Mouse (Mus musculus) testis, postnatal 10 days (tissue): ENCODE data around the gene Ak8.

Experiments used
- DNase-seq: peaks from one replicate; pipeline ENCODE4 v3.0.0; 2021; ENCODE audit warnings: low spot score

Ak8 gene

DNA sequence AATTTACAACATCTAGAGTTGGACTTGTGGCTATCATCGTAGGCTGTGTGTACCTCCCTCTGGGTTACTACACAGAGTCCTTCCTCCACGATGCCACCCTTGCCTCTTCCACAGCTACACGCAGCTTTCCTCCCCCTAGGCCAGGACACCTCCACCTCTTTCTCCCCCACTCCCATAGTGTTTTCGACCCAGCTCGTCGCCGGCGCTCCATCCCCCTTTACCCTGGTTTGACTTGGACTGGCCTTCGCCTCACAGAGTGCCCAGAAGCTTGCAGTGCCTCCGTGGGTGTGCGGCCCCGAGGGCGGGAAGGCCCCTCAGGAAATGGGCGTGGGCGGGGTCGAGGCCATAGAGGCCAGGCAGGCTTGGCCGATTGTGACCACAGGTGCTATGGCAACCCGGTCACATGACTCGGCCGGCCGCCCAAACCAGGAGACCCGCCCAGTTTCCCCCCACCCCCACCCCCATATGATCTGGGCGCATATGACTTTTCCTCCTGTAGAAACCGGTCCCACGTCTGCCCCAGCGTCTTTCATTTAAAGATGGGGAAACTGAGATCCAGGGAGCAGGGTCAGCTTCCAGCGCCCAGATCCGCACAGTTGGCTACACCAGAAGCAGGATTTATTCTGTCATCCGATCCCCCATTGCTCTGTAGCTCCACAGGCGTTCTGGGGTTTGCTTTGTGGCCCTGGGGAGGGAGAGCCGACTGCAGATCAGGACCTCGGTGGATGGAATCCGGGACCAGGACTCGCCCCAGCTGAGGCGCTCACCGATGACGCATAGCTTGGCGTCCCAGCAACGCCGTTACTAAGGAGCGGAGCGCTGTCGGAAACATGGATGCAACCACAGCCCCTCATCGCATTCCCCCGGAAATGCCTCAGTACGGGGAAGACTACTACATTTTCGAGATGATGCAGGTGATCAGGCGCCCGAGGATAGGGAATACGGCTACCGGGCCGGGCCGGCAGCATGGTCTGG lies at the start of gene Ak8, which contains the start of gene Spaca9:
Ak8 (plus strand) TSS at position 804 of the 975 bp plus-strand sequence.
Spaca9 (minus strand) TSS at position 367 of the 975 bp plus-strand sequence.
- DNase-seq, result peak; percentile 92

DNA sequence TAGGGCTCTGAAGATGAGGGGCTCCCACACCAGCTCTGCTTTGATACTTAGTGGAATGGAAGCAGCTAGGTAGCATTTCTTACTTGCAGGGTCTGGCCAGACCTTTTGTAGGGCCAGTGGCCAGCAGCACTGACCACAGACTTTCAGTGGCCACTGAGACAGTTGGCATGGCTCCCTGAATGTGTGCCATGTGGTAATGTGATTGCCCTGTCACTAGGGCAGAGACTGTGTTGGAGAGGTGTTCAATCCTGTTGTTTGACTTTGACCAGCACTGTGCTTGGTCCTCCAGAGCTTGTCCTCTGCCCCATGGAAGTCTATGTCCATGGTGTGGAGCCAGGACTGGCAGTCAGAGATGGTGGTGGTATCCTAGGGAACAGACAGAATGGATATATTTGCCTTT lies 49.4 kb upstream of the Ak8 start:
- DNase-seq, result no peak

DNA sequence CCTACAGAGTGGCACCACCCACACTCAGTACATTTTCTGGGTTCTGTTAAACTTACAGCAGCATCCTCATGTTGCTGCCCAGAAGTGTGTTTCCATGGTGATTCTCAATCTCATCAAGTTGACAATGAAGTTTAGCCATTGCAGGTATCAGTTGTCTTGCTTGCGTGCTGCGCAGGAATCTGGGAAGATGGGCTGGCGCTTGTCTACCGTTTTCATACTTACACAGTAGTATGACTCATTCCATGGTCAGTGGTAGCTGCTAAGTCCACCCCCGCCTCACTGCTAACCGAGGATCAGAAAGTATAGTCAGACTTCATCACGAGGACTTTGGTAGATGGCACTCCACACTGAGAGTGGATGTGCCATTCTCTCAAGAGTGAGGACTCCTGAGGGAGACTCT lies 46.6 kb upstream of the Ak8 start:
- no peak for DNase-seq

DNA sequence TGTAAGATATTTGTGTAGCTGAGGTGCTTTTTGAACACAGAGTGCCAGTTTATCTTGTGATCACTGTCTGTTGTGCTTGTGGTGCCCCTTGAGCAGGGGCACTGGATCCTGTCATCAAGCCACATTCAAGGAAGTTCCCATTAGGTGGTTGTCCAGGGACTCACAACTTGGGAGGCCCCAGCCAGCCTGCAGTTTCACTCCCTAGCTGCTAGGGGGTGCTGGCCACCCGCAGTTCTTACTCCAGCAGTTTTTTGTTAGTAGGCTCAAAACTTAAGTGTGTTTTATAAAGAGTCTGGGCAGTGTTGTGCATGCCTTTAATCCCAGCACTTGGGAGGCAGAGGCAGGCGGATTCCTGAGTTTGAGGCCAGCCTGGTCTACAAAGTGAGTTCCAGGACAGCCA lies 45.7 kb upstream of the Ak8 start:
- peak; percentile 54 for DNase-seq

GRCm38 (mm10) chr2:28656216-28656615 lies 43.7 kb upstream of the Ak8 start:
- DNase-seq, result no peak

DNA sequence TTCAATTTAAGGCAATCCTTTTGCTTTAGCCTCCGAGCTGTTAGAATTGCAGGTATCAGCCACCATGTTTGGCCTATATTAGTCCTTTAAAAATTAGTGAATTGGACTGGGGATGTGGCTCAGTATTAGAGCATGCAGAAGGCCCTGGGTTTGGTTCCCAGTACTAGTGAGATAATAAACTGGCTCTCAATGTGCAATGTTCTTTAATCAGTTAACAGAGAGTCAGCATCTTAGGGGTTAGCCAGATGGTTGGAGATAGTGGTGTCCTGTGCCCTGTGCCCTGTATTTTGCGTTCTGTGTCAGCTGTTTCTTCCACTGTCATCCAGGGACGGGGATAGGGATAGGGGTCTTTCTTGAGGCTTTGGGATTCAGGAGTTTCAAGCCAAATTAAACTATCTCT lies 37.1 kb upstream of the Ak8 start:
- DNase-seq, result no peak

- no peak for DNase-seq
These were observed 34.1 kb upstream of the Ak8 start for GRCm38 (mm10) chr2:28665818-28666217.

DNA sequence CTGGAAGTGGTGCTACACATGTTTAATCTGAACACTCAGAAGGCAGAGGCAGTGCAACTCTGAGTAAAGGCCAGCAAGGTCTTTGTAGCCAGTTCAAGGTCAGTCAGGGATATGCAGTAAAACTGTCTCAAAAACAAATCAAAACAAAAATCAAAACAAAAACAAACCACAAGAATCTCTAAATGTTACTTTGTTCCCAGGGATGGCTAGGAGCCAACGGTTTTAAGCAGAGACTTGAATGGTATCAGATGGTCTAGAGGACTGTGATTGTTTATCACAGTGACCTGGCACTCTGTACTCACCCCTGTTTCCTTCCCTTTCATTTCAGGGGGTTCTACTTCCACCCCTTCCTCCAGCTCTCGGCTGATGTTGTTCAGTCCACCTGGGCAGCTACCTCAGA lies 28.5 kb upstream of the Ak8 start:
- no peak for DNase-seq

DNA sequence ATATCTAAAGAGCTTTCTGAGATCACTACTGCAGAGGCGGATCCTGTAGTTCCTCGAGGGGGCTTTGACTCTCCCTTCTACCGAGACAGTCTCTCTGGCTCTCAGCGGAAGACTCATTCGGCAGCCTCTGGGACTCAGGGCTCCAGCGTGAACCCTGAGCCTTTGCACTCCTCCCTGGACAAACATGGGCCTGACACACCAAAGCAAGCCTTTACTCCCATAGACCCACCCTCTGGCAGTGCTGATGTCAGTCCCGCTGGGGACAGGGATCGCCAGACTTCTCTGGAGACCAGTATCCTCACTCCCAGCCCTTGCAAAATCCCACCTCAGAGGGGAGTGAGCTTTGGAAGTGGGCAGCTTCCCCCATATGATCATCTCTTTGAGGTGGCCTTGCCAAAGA lies 24.0 kb upstream of the Ak8 start:
- DNase-seq, result no peak

DNA sequence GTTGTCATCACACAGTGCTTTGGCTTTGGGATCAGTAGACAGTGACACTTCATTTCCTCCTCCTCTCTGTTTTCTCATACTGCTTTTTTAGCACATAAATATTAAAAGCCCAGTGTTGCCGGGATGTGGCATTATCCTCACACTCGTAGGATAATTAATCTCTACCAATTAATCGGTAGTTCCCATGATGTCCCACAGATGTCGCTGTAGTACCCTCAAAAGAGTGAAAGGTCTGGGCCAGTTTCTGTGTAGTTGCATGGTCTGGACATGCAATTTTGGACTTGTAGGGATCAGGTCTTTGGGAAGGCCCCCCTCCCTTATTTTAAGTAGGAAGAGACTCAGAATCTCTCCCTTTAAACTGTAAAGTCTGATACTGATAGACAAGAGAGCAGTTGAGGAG lies 19.3 kb upstream of the Ak8 start:
- DNase-seq, result peak; percentile 63

GRCm38 (mm10) chr2:28681718-28682117 lies 18.2 kb upstream of the Ak8 start:
- no peak for DNase-seq

- no peak for DNase-seq
These were observed 14.1 kb upstream of the Ak8 start for GRCm38 (mm10) chr2:28685895-28686294.

GRCm38 (mm10) chr2:28688431-28688830 lies 11.5 kb upstream of the Ak8 start:
- DNase-seq, result peak; percentile 65

DNA sequence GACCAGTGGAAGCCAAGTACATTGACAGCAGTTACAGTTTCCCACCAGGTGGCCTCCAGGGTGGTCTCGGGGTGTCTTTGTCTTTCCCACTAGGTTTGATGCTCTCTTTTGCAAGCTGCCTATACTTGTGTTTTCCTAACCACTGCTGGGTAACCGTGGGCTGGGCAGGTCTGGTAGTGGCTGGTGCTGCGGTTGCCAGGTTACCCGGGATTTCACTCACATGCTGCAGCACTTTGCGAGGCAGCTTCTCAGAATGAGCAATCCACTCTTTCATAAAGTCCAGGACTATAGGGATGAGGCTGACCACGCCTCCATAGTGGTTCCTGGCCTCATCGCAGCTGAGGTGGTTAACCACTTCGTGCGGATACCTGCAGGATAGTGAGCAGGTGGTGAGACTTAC lies 7.3 kb upstream of the Ak8 start:
- DNase-seq, result no peak

DNA sequence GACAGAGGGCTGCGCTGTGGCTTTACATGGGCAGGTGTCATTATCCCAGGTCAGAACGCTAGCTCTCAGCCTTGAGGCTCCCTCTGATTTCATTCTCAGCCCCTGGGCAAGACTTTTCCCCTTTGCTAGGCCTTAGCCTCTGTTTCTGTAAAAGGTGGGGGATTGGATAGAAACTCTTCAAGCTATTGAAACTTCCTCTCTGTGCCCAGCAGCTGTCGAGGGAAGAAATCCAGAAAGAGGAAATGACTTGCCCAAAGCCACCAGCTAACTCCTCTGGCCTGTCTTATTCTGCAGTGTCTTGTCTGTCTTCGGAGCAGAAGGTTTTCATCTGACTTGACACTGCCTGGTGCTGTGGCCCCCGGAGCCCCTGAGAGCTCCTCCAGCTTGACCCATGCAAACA lies 1.4 kb upstream of the Ak8 start:
- no peak for DNase-seq

GRCm38 (mm10) chr2:28701646-28702262 lies 1.8 kb downstream of the Ak8 start:
- no peak for DNase-seq

DNA sequence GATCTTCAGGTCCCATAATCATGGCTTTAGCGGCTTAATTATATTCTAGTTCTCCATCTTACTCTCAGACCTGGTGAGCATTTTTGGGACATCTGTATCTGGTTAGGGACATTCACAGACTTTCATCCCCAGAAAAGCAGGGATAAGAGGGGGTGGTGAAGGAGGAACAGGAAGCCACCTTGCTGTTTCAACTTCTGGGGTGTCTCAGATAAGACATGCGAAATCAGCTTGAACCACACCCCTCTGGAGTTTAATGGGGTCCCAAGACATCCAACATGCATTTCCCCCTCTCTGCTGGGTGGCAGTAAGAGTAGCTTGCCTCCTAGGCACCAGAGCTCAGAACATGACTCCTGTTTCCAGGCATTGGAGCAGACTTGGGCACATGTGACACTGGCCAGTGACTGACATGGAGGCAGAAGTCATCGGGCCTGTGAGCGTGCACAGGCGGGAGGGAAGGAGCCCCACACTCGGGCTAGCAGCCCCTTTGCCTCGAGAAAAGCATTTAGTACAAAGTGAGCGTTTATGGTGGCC lies 6.2 kb downstream of the Ak8 start:
- DNase-seq, result no peak

DNA sequence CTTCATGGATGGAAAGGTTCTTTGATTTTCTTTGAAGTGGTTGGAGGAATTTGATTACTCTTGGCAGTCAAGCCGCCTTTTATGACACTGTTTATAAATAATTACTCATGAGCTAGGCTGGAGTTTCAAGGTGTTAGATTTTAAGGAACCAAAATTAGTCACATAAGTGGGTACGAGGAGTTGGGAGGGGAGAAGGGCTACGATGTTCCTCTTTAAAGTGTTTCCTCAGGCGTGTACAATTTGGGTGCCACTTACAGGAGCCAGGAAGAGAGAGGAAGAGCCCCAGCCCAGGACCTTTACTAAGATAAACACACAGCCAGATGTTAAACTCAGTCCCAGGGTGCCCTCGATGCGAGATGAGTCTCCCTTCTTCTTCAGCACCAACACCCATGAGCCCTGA lies 6.8 kb downstream of the Ak8 start:
- DNase-seq, result no peak

- DNase-seq, result no peak
These were observed 13.1 kb downstream of the Ak8 start for GRCm38 (mm10) chr2:28713036-28713435.

- DNase-seq, result no peak
These were observed 22.5 kb downstream of the Ak8 start for GRCm38 (mm10) chr2:28722419-28722818.

DNA sequence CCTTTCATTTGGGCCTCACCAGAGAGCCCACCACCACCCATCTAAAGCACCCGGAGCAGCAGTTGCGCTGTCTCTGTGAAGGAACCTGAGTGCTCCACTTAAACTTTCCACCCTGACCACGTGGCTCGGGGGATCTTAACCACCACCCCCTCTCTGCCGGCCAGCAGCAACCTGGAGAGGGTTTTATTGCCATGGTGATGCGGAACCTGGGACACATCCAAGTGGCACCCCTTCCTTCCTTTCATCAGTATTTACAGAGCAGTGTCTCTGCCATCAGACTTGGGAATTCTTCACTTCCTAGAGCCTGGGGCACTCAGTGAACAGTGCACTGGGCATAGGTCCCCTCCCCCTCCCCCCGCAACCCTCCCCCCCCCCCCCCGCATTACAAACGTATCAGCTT lies 23.9 kb downstream of the Ak8 start:
- DNase-seq, result no peak

GRCm38 (mm10) chr2:28727786-28728404 lies 27.9 kb downstream of the Ak8 start:
- DNase-seq, result no peak

DNA sequence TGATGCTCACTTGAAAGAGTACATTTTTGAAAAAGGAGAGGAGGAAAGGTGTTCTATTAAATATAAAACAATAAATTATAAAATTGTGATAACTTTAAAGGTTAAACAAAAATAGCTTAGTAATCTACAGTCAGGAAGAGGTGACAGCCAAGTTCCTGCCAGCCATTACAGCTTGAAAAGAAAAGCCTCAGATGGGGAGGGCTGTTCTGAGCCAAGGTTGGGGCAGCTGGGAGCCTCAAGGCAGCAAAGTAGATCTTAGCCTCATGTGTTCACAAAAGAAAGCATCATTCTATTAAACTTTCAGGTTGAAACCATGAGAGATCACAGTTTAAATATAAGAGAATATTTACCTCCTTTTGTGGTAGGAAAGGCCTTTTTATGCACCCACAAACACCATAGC lies 30.7 kb downstream of the Ak8 start:
- DNase-seq, result no peak
